Comparison of ENCODE assay signal across 8 mouse cellular contexts in the genomic region with DNA sequence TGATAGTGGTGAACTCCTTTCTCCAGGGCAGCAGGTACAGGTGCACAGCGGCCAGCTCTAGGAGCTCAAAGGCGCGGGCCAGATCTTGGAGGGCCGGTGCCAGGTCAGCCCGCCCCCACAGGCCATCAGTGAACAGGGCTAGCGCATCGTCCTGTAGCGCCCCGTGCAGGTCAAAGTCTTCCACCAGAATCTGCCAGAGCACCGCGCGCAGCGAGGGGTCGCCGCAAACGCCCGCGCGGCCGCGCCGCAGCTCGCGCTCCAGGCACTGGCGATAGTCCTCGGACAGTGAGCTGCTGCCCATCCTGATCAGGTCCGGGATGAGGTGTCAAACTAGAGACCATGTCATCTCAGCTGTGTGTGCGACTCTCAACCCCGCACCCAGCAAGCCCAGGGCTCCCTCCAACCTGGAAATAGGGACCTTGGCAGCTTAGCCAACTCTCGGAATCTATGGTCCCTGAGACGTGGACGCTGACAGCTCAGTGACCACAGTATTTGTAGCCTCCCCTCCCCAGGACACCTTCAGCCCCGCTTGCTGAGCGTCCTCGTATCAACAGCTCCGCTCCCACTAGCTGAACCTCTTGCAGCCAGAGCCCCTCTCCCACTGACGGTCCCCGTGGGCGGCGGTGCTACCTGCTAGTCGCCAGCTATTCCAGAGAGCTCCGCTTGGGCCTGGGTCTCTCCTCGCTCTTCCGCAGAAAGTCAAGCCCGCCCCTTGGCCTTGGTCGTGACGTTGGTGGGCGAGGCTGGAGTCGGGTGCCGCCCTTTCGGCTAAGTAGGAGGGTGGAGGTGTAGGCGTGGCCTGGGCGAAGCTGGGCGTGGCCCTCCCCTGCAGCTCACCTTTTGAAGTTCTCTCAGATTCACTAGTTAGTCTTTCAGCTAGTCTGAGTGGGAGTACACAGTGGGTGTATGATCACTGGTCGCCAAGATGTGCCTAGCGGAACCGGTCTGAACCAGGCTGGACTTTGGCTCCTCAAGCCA. TPM values are rescaled to one million over a fixed set of nuclear protein-coding genes. Genes with fewer than 3 reads are reported as not detected.
A peak's percentile ranks its signal among the peaks of the same experiment; 100 is the strongest.
DNase-seq lines count a peak whose midpoint lies in the region; ATAC-seq and TF ChIP-seq lines count a peak whose summit lies in the region.

A gene (minus strand): TSS at position 714 of the 978 bp plus-strand sequence.

- peaks cover 18% of the 10 kb centered on the region for H3K4me1 ChIP-seq in embryonic facial prominence, embryonic 15.5 days
- H3K4me1 ChIP-seq in heart, adult 2 months (ENCODE audit: control insufficient read depth, insufficient read depth, low read length), result peaks cover 4% of the 10 kb centered on the region
- H3K4me1 ChIP-seq in kidney, adult 2 months (ENCODE audit: control insufficient read depth, insufficient read depth, low read length), result peaks cover 4% of the 10 kb centered on the region
- peaks cover 21% of the 10 kb centered on the region for H3K4me1 ChIP-seq in limb, embryonic 13.5 days
- peaks cover 21% of the 10 kb centered on the region for H3K4me1 ChIP-seq in midbrain, embryonic 15.5 days
- H3K4me1 ChIP-seq in spleen, adult 2 months (ENCODE audit: control insufficient read depth, insufficient read depth, insufficient read length), result peaks cover 7% of the 10 kb centered on the region

- peak; percentile 91 for DNase-seq in A20 (ENCODE audit: low read depth, low spot score)
- DNase-seq in adrenal gland, postnatal 4 days (ENCODE audit: low spot score in 2 of 2), result peak; percentile 78
- peak; percentile 88 to 89 for DNase-seq in heart, adult 2 months
- peak; percentile 96 for DNase-seq in kidney, adult 2 months
- peak; percentile 72 to 87 for DNase-seq in spleen, adult 2 months (ENCODE audit: low read depth in 1 of 2, low spot score in 2 of 2)

- peaks cover 17% of the 10 kb centered on the region for H3K27me3 ChIP-seq in embryonic facial prominence, embryonic 15.5 days
- no peaks in the 10 kb centered on the region for H3K27me3 ChIP-seq in heart, adult 2 months (ENCODE audit: control insufficient read depth, insufficient read depth, low read length)
- H3K27me3 ChIP-seq in kidney, adult 2 months (replicated peaks; ENCODE audit: control insufficient read depth, insufficient read depth, low read length), result no peaks in the 10 kb centered on the region
- H3K27me3 ChIP-seq in limb, embryonic 13.5 days, result peaks cover 50% of the 10 kb centered on the region
- peaks cover 13% of the 10 kb centered on the region; the same call in 1 of the 2 replicates for H3K27me3 ChIP-seq in midbrain, embryonic 15.5 days (replicated peaks)
- no peaks in the 10 kb centered on the region for H3K27me3 ChIP-seq in spleen, adult 2 months (ENCODE audit: control insufficient read depth, insufficient read depth, low read length)

- no peaks in the 10 kb centered on the region for H3K36me3 ChIP-seq in embryonic facial prominence, embryonic 15.5 days
- H3K36me3 ChIP-seq in heart, adult 2 months (ENCODE audit: control insufficient read depth, insufficient read depth, low read length), result no peaks in the 10 kb centered on the region
- no peaks in the 10 kb centered on the region for H3K36me3 ChIP-seq in kidney, adult 2 months (ENCODE audit: control insufficient read depth, insufficient read depth, low read length)
- H3K36me3 ChIP-seq in limb, embryonic 13.5 days, result peaks cover 5% of the 10 kb centered on the region; the same call in 1 of the 2 replicates
- 0 out of 2 replicates have a peak, but pooled peaks cover 3% of the 10 kb centered on the region for H3K36me3 ChIP-seq in midbrain, embryonic 15.5 days (replicated peaks)
- H3K36me3 ChIP-seq in spleen, adult 2 months (ENCODE audit: control insufficient read depth, insufficient read depth, low read length), result no peaks in the 10 kb centered on the region

- 1% methylated on average over 57 of the region's 57 CpGs for WGBS in embryonic facial prominence, embryonic 15.5 days
- 3% methylated on average over 57 of the region's 57 CpGs for WGBS in heart, adult 2 months
- WGBS in kidney, adult 2 months, result 1% methylated on average over 57 of the region's 57 CpGs
- WGBS in limb, embryonic 13.5 days, result 2% methylated on average over 57 of the region's 57 CpGs
- WGBS in midbrain, embryonic 15.5 days, result 2% methylated on average over 57 of the region's 57 CpGs
- 2% methylated on average over 57 of the region's 57 CpGs for WGBS in spleen, adult 2 months

- no peak for TF ChIP-seq EP300 in heart, adult 2 months (IDR thresholded peaks at IDR 0.05; ENCODE audit: insufficient read depth, low read depth, low read length)

- peak; percentile 56 for TF ChIP-seq CTCF in heart, adult 2 months (IDR thresholded peaks at IDR 0.05)
- TF ChIP-seq CTCF in kidney, adult 2 months (conservative IDR thresholded peaks at IDR 0.05; ENCODE audit: insufficient read depth, insufficient read length, low read depth, low read length), result 0 out of 2 replicates have a peak, but pooled peaks have one; percentile 19
- TF ChIP-seq CTCF in spleen, adult 2 months (IDR thresholded peaks at IDR 0.05; ENCODE audit: extremely low read depth, insufficient read depth, insufficient read length, insufficient replicate concordance), result peak; percentile 9; the same call in 1 of the 2 replicates

- H3K9ac ChIP-seq in embryonic facial prominence, embryonic 15.5 days, result peak within 1 kb of the TSS; percentile 62
- peak within 1 kb of the TSS; percentile 81 for H3K9ac ChIP-seq in heart, adult 2 months (ENCODE audit: low read depth, low read length)
- peak within 1 kb of the TSS; percentile 65 for H3K9ac ChIP-seq in limb, embryonic 13.5 days
- peak within 1 kb of the TSS; percentile 49 for H3K9ac ChIP-seq in midbrain, embryonic 15.5 days

- H3K9me3 ChIP-seq in embryonic facial prominence, embryonic 15.5 days (replicated peaks), result no peaks in the 10 kb centered on the region
- H3K9me3 ChIP-seq in limb, embryonic 13.5 days, result no peaks in the 10 kb centered on the region
- H3K9me3 ChIP-seq in midbrain, embryonic 15.5 days, result no peaks in the 10 kb centered on the region

- H3K27ac ChIP-seq in embryonic facial prominence, embryonic 15.5 days (replicated peaks), result no peak within 1 kb of the TSS
- H3K27ac ChIP-seq in heart, adult 2 months, result peak within 1 kb of the TSS; percentile 75
- H3K27ac ChIP-seq in kidney, adult 2 months (ENCODE audit: insufficient read depth, low read depth, low read length), result peak within 1 kb of the TSS; percentile 65
- no peak within 1 kb of the TSS for H3K27ac ChIP-seq in limb, embryonic 13.5 days
- H3K27ac ChIP-seq in midbrain, embryonic 15.5 days, result no peak within 1 kb of the TSS
- H3K27ac ChIP-seq in spleen, adult 2 months (ENCODE audit: insufficient read depth, low read length), result no peak within 1 kb of the TSS

- H3K4me3 ChIP-seq in embryonic facial prominence, embryonic 15.5 days (replicated peaks), result peak within 1 kb of the TSS; percentile 65
- H3K4me3 ChIP-seq in heart, adult 2 months, result peak within 1 kb of the TSS; percentile 66
- H3K4me3 ChIP-seq in kidney, adult 2 months (ENCODE audit: insufficient read depth, low read depth, low read length), result peak within 1 kb of the TSS; percentile 84
- H3K4me3 ChIP-seq in limb, embryonic 13.5 days, result peak within 1 kb of the TSS; percentile 56
- H3K4me3 ChIP-seq in midbrain, embryonic 15.5 days, result peak within 1 kb of the TSS; percentile 44
- H3K4me3 ChIP-seq in spleen, adult 2 months (ENCODE audit: extremely low read depth, insufficient read depth, insufficient read length), result peak within 1 kb of the TSS; percentile 98

- ATAC-seq in embryonic facial prominence, embryonic 15.5 days (ENCODE audit: insufficient number of reproducible peaks, low FRiP score, low TSS enrichment, low read depth), result peak; percentile 86
- peak; percentile 88 for ATAC-seq in limb, embryonic 13.5 days (ENCODE audit: low FRiP score, low read depth)
- peak; percentile 67 for ATAC-seq in midbrain, embryonic 15.5 days (replicated peaks)

- H3K79me2 ChIP-seq in heart, adult 2 months (replicated peaks; ENCODE audit: control insufficient read depth, insufficient read depth, low read length), result no peaks in the 10 kb centered on the region

- H3K4me2 ChIP-seq in embryonic facial prominence, embryonic 15.5 days (replicated peaks), result peak within 1 kb of the TSS; percentile 95
- H3K4me2 ChIP-seq in limb, embryonic 13.5 days (replicated peaks), result peak within 1 kb of the TSS; percentile 88
- peak within 1 kb of the TSS; percentile 69 for H3K4me2 ChIP-seq in midbrain, embryonic 15.5 days

- intact Hi-C loops in heart, adult 2 months (cut with DNase I), result no loop called here

- peak; percentile 67 for TF ChIP-seq POLR2A in heart, adult 2 months (IDR thresholded peaks at IDR 0.05; ENCODE audit: insufficient read depth, low read depth, low read length)
- TF ChIP-seq POLR2A in kidney, adult 2 months (IDR thresholded peaks at IDR 0.05; ENCODE audit: low read depth, low read length), result no peak
- peak; percentile 36; the same call in 1 of the 2 replicates for TF ChIP-seq POLR2A in spleen, adult 2 months (IDR thresholded peaks at IDR 0.05; ENCODE audit: low read depth, low read length)

RNA-seq across cellular contexts. Expression of the gene that starts here (rescaled TPM):
- total RNA-seq in adrenal gland, postnatal 4 days (2021), result 10 to 100 TPM; 11.6 to 11.9 TPM
- 5.7 and 6.8 TPM in 2 replicates for polyA plus RNA-seq in embryonic facial prominence, embryonic 15.5 days (2015; fragmentation: Nextera tagmentation; extraction: Ambion mirVana)
- total RNA-seq in heart, adult 2 months (2021), result 1 to 10 TPM; 6.0 to 7.5 TPM
- 6.7 and 7.0 TPM in 2 replicates for polyA plus RNA-seq in heart, adult 2 months (2012; rRNA removed)
- 14.9 and 16.7 TPM in 2 replicates for polyA plus RNA-seq in kidney, adult 2 months (2012; rRNA removed)
- polyA plus RNA-seq in limb, embryonic 13.5 days (2015; fragmentation: Nextera tagmentation; extraction: Ambion mirVana), result 3.1 and 3.7 TPM in 2 replicates
- 7.4 and 8.1 TPM in 2 replicates for polyA plus RNA-seq in midbrain, embryonic 15.5 days (2015; fragmentation: Nextera tagmentation; extraction: Ambion mirVana)
- polyA plus RNA-seq in spleen, adult 2 months (2012; rRNA removed), result 12.1 and 13.9 TPM in 2 replicates

Comparison
In these comparisons a context has a peak if more than half of its experiments do, and no peak if none do; other contexts are left out.
1. H3K27ac ChIP-seq: peak in heart, adult 2 months (single experiment) and kidney, adult 2 months (single experiment); none in embryonic facial prominence, embryonic 15.5 days (single experiment), limb, embryonic 13.5 days (single experiment), midbrain, embryonic 15.5 days (single experiment) and spleen, adult 2 months (single experiment).
2. H3K4me3 ChIP-seq: peak in every context shown above with its lines; median percentile 98 in spleen, adult 2 months; 84 in kidney, adult 2 months; 66 in heart, adult 2 months; 65 in embryonic facial prominence, embryonic 15.5 days; 56 in limb, embryonic 13.5 days; 44 in midbrain, embryonic 15.5 days.
3. Peak in every context shown above with its lines, with median percentiles within 50 percentile points of each other: DNase-seq, ATAC-seq, H3K4me2 ChIP-seq, H3K9ac ChIP-seq and CTCF ChIP-seq.